Mouse (Mus musculus) G1E (cell line): Measurements from ENCODE around the gene Plekha7.

Experiments
- CTCF ChIP-seq: IDR thresholded peaks from 2 replicates; pipeline ENCODE4 v1.5.1; 2012; ENCODE audit warnings: low read depth, low read length, inconsistent platforms, mixed read lengths
- GATA1 ChIP-seq: IDR thresholded peaks from 2 replicates; pipeline ENCODE4 v1.6.1; 2012; ENCODE audit warnings: borderline replicate concordance, low read length, inconsistent platforms, mixed read lengths
- GATA2 ChIP-seq: IDR thresholded peaks from 2 replicates; pipeline ENCODE4 v1.6.1; 2012; ENCODE audit warnings: low read depth, low read length, inconsistent platforms, borderline replicate concordance
- POLR2AphosphoS5 ChIP-seq: IDR thresholded peaks from 2 replicates; pipeline ENCODE4 v1.6.1; 2012; ENCODE audit warnings: low read depth, low read length, inconsistent platforms; ENCODE audit not compliant: insufficient replicate concordance
- TAL1 ChIP-seq: conservative IDR thresholded peaks from 2 replicates; pipeline ENCODE4 v1.6.1; 2012; ENCODE audit warnings: low read depth, low read length, inconsistent platforms, mixed read lengths

DNA sequence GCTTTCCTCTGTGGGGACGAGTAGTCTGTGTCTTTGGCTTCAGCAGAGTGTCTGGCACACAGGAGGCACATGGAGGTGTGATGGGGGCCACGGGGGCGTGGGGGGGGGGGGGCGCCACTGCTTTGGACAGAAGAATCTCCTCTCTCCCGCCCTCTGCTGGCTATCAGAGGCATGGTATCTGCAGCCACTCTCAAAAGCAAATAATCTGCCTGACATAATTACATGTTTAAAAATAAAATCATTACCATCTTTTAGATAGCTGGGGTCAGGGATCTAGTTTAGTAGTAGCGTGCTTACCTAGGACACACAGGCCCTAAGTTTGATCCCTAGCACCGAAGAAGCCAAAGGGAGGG lies 60.8 kb downstream of the Plekha7 start:
- TF ChIP-seq CTCF (no peak), GATA1 (no peak), GATA2 (no peak), POLR2AphosphoS5 (no peak), TAL1 (no peak)
